Mouse (Mus musculus): Measurements from ENCODE around the gene Mindy2.

DNA sequence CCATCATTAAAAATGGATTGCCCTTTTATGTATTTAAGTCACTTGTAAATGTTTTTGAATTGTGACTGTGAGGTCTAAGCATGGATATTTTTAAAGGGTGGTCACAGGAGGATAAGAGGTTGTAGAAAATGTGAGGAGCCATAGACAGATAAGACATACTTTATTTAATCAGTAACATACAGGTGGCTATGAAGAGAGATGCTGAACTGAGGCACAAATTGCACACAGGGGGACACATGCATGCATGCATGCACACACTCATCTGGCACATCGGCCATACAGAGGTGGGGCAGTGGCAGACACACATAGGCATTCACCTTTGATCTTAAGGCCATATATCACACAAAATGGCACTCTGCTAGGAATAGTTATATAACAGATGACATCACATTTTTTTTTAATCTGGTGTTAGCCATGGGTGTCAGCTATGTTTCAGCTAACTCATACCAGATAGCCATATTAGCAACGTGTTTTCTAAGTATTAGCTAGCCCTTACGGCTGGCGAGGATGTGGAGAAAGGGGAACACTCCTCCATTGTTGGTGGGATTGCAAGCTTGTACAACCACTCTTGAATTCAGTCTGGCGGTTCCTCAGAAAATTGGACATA is 46.7 kb upstream of the Mindy2 start:
- no peak for TF ChIP-seq POLR2A (IDR thresholded peaks at IDR 0.05; ENCODE audit: insufficient read depth, low read depth, low read length)
- no peak for TF ChIP-seq CTCF (IDR thresholded peaks at IDR 0.05; ENCODE audit: insufficient read depth, low read depth, low read length)

All from olfactory bulb, adult 2 months (tissue).